Mouse (Mus musculus): ENCODE measurements around the gene Lpar2. TPM values are rescaled to one million over a fixed set of nuclear protein-coding genes. Genes with fewer than 3 reads are reported as not detected.

Gene Lpar2
- polyA plus RNA-seq (2014; fragmentation: Illumina TruSeq; extraction: RNeasy Lipid Tissue Mini Kit (QIAGEN cat#74804); ENCODE audit: insufficient read depth, low read depth, low replicate concordance) = 1.1 TPM

GRCm38 (mm10) chr8:69822386-69823191 lies at the start of gene Lpar2:
TSS of gene Lpar2 (plus strand) at chr8:69822429.

DNA sequence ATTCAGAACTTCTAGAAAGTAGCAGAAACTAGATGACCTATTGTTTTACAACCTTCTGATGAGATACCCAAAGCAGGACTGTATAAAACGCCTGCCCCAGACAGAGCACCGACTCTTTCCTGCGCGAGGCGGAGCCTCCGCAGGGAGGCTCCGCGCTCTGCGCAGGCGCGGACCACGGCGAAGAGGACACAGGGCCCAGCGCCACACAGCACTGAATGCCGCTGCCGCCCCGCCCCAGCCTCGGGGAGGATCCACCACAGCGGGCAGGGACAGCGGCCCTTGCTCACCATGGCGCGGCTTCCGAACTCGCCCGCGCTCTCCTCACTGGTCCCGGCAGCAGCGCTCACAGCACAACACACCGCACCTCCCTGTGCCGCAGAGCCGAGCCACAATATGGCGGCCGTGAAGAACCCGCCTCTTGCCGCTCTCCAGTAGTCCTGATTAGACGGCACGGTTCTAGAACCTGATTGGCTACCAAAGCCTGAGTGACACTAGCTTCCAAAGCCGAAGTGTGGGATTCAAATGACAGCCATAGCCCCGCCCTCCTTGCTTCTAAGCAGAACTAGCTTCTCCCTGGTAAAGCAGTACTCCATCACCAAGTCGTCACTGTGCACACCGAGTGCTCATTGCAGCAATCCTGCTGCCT lies 47.6 kb upstream of the Lpar2 start, which contains the start of gene Gm20422:
Gene Gm20422, minus strand, starts transcription at position 384 of the 646 bp plus-strand sequence.

DNA sequence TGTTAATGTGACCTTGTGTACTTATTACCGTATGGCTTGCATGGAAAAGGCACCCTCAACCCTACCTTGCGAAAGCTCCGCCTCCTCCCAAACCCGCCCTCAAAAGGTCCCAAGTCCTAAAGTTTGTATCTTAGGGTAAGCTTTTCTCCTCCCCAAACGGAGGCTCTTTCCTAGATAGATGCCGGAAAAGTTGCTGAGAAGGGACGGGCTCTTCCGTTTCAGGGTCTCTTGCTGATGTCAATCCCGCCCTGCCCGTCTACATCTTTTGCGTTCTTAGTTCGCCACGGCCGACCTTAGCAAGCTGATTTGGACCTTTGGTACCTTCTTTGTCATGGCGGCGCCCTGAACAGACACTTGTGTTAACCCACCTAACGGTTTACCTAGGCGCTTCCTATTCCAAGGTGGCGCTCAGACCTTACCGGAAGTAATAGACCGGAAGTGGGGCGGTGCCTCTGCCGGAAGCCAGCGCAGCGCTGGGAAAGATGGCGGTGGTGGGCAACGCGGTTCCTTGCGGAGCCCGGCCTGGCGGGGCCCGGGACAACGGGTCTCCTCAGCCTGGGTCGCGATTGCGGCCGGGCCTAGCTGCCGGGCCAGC lies 31.4 kb upstream of the Lpar2 start, which contains the start of the genes Atp13a1 and Zfp866:
Gene Atp13a1, plus strand, starts transcription at position 391 of the 595 bp plus-strand sequence.
Gene Zfp866, minus strand, starts transcription at position 406 of the 595 bp plus-strand sequence.

GRCm38 (mm10) chr8:69808094-69808863 lies 13.9 kb upstream of the Lpar2 start, which contains the start of gene Gmip:
TSS of gene Gmip (plus strand) at chr8:69808679.

DNA sequence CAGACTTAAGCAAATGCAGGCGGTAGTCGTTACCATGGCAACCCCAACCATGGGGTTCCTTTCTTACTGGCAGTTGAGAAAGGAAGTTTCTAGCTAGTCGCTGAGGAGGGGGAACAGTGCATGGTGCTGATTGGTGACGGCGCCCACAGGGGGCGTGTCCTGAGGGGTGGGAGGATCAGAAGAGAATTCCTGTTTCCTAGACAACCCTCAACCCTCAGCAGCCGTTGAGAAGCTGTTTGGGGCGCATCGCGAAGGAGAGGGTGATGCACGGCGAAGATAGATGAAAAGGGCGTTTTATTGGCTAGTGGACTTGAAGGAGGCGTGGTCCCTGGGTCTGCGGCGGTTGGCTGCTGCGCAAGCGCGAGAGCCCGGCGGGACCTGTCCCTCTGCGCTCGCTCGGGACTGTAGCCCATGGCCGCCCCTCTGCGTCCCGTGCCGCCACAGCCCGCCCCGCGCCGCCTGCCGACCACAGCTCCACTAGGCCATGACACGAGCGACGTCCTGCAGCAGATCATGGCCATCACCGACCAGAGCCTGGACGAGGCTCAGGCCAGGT lies 10.1 kb downstream of the Lpar2 start, which contains the start of gene Pbx4:
Gene Pbx4, plus strand, starts transcription at position 194 of the 556 bp plus-strand sequence.

Other genes starting within 250 kb of the Lpar2 start
- gene Zfp868, start 196.9 kb upstream of the Lpar2 start, polyA plus RNA-seq (2014; fragmentation: Illumina TruSeq; extraction: RNeasy Lipid Tissue Mini Kit (QIAGEN cat#74804); ENCODE audit: insufficient read depth, low read depth, low replicate concordance) = 8.6 TPM
- gene Zfp964, start 167.9 kb upstream of the Lpar2 start, polyA plus RNA-seq (2014; fragmentation: Illumina TruSeq; extraction: RNeasy Lipid Tissue Mini Kit (QIAGEN cat#74804); ENCODE audit: insufficient read depth, low read depth, low replicate concordance) = 1.1 TPM
- gene Zfp869, start 111.7 kb upstream of the Lpar2 start, polyA plus RNA-seq (2014; fragmentation: Illumina TruSeq; extraction: RNeasy Lipid Tissue Mini Kit (QIAGEN cat#74804); ENCODE audit: insufficient read depth, low read depth, low replicate concordance) = 14.2 TPM
- 4.0 TPM for gene Zfp963, start 72.5 kb upstream of the Lpar2 start, polyA plus RNA-seq (2014; fragmentation: Illumina TruSeq; extraction: RNeasy Lipid Tissue Mini Kit (QIAGEN cat#74804); ENCODE audit: insufficient read depth, low read depth, low replicate concordance)
- not detected for gene Gm20422, start 47.5 kb upstream of the Lpar2 start, polyA plus RNA-seq (2014; fragmentation: Illumina TruSeq; extraction: RNeasy Lipid Tissue Mini Kit (QIAGEN cat#74804); ENCODE audit: insufficient read depth, low read depth, low replicate concordance)
- 13.8 TPM for gene Atp13a1, start 31.3 kb upstream of the Lpar2 start, polyA plus RNA-seq (2014; fragmentation: Illumina TruSeq; extraction: RNeasy Lipid Tissue Mini Kit (QIAGEN cat#74804); ENCODE audit: insufficient read depth, low read depth, low replicate concordance)
- gene Zfp866, start 31.3 kb upstream of the Lpar2 start, polyA plus RNA-seq (2014; fragmentation: Illumina TruSeq; extraction: RNeasy Lipid Tissue Mini Kit (QIAGEN cat#74804); ENCODE audit: insufficient read depth, low read depth, low replicate concordance) = 11.1 TPM
- gene Gmip, start 13.8 kb upstream of the Lpar2 start, polyA plus RNA-seq (2014; fragmentation: Illumina TruSeq; extraction: RNeasy Lipid Tissue Mini Kit (QIAGEN cat#74804); ENCODE audit: insufficient read depth, low read depth, low replicate concordance) = 12.9 TPM
- gene Pbx4, start 10.1 kb downstream of the Lpar2 start, polyA plus RNA-seq (2014; fragmentation: Illumina TruSeq; extraction: RNeasy Lipid Tissue Mini Kit (QIAGEN cat#74804); ENCODE audit: insufficient read depth, low read depth, low replicate concordance) = 2.6 TPM
- 0.38 TPM for gene Cilp2, start 65.3 kb downstream of the Lpar2 start, polyA plus RNA-seq (2014; fragmentation: Illumina TruSeq; extraction: RNeasy Lipid Tissue Mini Kit (QIAGEN cat#74804); ENCODE audit: insufficient read depth, low read depth, low replicate concordance)
- gene Tssk6, start 79.8 kb downstream of the Lpar2 start, polyA plus RNA-seq (2014; fragmentation: Illumina TruSeq; extraction: RNeasy Lipid Tissue Mini Kit (QIAGEN cat#74804); ENCODE audit: insufficient read depth, low read depth, low replicate concordance) = 0.35 TPM
- 137 TPM for gene Ndufa13, start 80.1 kb downstream of the Lpar2 start, polyA plus RNA-seq (2014; fragmentation: Illumina TruSeq; extraction: RNeasy Lipid Tissue Mini Kit (QIAGEN cat#74804); ENCODE audit: insufficient read depth, low read depth, low replicate concordance)
- gene Yjefn3, start 80.3 kb downstream of the Lpar2 start, polyA plus RNA-seq (2014; fragmentation: Illumina TruSeq; extraction: RNeasy Lipid Tissue Mini Kit (QIAGEN cat#74804); ENCODE audit: insufficient read depth, low read depth, low replicate concordance) = 2.1 TPM
- 24.1 TPM for gene Gatad2a, start 174.0 kb downstream of the Lpar2 start, polyA plus RNA-seq (2014; fragmentation: Illumina TruSeq; extraction: RNeasy Lipid Tissue Mini Kit (QIAGEN cat#74804); ENCODE audit: insufficient read depth, low read depth, low replicate concordance)
- gene Mau2, start 220.3 kb downstream of the Lpar2 start, polyA plus RNA-seq (2014; fragmentation: Illumina TruSeq; extraction: RNeasy Lipid Tissue Mini Kit (QIAGEN cat#74804); ENCODE audit: insufficient read depth, low read depth, low replicate concordance) = 17.0 TPM
- 13.9 TPM for gene Sugp1, start 220.4 kb downstream of the Lpar2 start, polyA plus RNA-seq (2014; fragmentation: Illumina TruSeq; extraction: RNeasy Lipid Tissue Mini Kit (QIAGEN cat#74804); ENCODE audit: insufficient read depth, low read depth, low replicate concordance)